Mouse (Mus musculus) MEL (cell line): ENCODE results near the gene Slit1.

Experiments
- CHD2 ChIP-seq: IDR thresholded peaks from 2 replicates; pipeline ENCODE4 v1.6.1; 2011; ENCODE audit warnings: low read length, improper control_type of control experiment
- CTCF ChIP-seq, 3 experiments: IDR thresholded peaks in 2 of 3; conservative IDR thresholded peaks in 1 of 3; 2 replicates each; pipeline ENCODE4 v1.5.1; 2011 to 2012; ENCODE audit warnings: low read length in 3 of 3, low read depth in 2 of 3, mild to moderate bottlenecking in 2 of 3, improper control_type of control experiment in 1 of 3, inconsistent platforms in 1 of 3, mixed read lengths in 1 of 3, moderate library complexity in 1 of 3; ENCODE audit not compliant: control insufficient read depth in 1 of 3, insufficient read depth in 1 of 3, poor library complexity in 1 of 3, severe bottlenecking in 1 of 3
- MAFK ChIP-seq: IDR thresholded peaks from 2 replicates; pipeline ENCODE4 v1.6.1; 2011; ENCODE audit warnings: low read depth, mild to moderate bottlenecking, low read length, improper control_type of control experiment, borderline replicate concordance
- RAD21 ChIP-seq: IDR thresholded peaks from 2 replicates; pipeline ENCODE4 v1.6.1; 2011; ENCODE audit warnings: mild to moderate bottlenecking, low read depth, low read length, improper control_type of control experiment

- no peak for TF ChIP-seq CTCF (IDR thresholded peaks at IDR 0.05 in 2 of 3, conservative IDR thresholded peaks at IDR 0.05 in 1 of 3; ENCODE audit: control insufficient read depth in 1 of 3, insufficient read depth in 1 of 3, low read depth in 2 of 3, low read length in 3 of 3, poor library complexity in 1 of 3, severe bottlenecking in 1 of 3)
- TF ChIP-seq CHD2 = no peak
- TF ChIP-seq RAD21 = no peak
- TF ChIP-seq MAFK = no peak
Measured at GRCm38 (mm10) chr19:41643010-41643409, 100.5 kb downstream of the Slit1 start.
